Mouse (Mus musculus) thymus, adult 18-20 months (tissue): ENCODE results near the gene Adamts4.
"Not testable (repeated sequence)": the region's sequence is repeated elsewhere in the genome, so short reads cannot be mapped to it uniquely, and the experiment has no call there.

Experiments
- DNase-seq, 2 experiments: peaks; one replicate each; pipeline ENCODE4 v3.0.0; 2022; ENCODE audit warnings: mixed read lengths in 2 of 2

The Adamts4 gene

GRCm38 (mm10) chr1:171232348-171232747 is 17.9 kb upstream of the Adamts4 start:
- no peak for DNase-seq

GRCm38 (mm10) chr1:171232800-171233730 is 17.2 kb upstream of the Adamts4 start:
- no peak for DNase-seq

- DNase-seq, result no peak
Observed at GRCm38 (mm10) chr1:171234126-171234525, 16.1 kb upstream of the Adamts4 start, which contains the start of gene Fcer1g. Fcer1g (minus strand) TSS chr1:171234365.

- no peak for DNase-seq
Observed at GRCm38 (mm10) chr1:171234538-171234937, 15.7 kb upstream of the Adamts4 start.

- DNase-seq, result no peak
Observed at GRCm38 (mm10) chr1:171235791-171236190, 14.4 kb upstream of the Adamts4 start.

GRCm38 (mm10) chr1:171237438-171237837 is 12.8 kb upstream of the Adamts4 start:
- no peak for DNase-seq

- no peak for DNase-seq
Observed at GRCm38 (mm10) chr1:171238463-171238862, 11.8 kb upstream of the Adamts4 start.

GRCm38 (mm10) chr1:171239992-171240744 is 10.1 kb upstream of the Adamts4 start:
- no peak for DNase-seq

- DNase-seq, result no peak
Observed at GRCm38 (mm10) chr1:171240911-171241310, 9.3 kb upstream of the Adamts4 start.

- not testable (repeated sequence) for DNase-seq
Observed at GRCm38 (mm10) chr1:171241952-171242351, 8.3 kb upstream of the Adamts4 start.

- no peak for DNase-seq
Observed at GRCm38 (mm10) chr1:171245353-171245752, 4.9 kb upstream of the Adamts4 start.

- peak; percentile 95 for DNase-seq
Observed at GRCm38 (mm10) chr1:171246709-171247452, 3.3 kb upstream of the Adamts4 start.

GRCm38 (mm10) chr1:171247453-171247841 is 2.8 kb upstream of the Adamts4 start:
- no peak for DNase-seq

- no peak for DNase-seq
Observed at GRCm38 (mm10) chr1:171247916-171248315, 2.3 kb upstream of the Adamts4 start.

GRCm38 (mm10) chr1:171248386-171249226 is 1.6 kb upstream of the Adamts4 start:
- DNase-seq, result no peak

- DNase-seq, result no peak
Observed at GRCm38 (mm10) chr1:171250680-171251593, 716 bp downstream of the Adamts4 start, which contains the start of gene Ndufs2. Ndufs2 (minus strand) TSS chr1:171251388.

GRCm38 (mm10) chr1:171251594-171252324 is 1.5 kb downstream of the Adamts4 start:
- no peak for DNase-seq

GRCm38 (mm10) chr1:171252415-171252814 is 2.2 kb downstream of the Adamts4 start:
- no peak for DNase-seq

GRCm38 (mm10) chr1:171256095-171256818 is 6.0 kb downstream of the Adamts4 start:
- no peak for DNase-seq
